Mouse (Mus musculus) intestine, postnatal 0 days (tissue): Measurements from ENCODE around the gene Tchhl1. TPM values are rescaled to one million over a fixed set of nuclear protein-coding genes. Genes with fewer than 3 reads are reported as not detected.
A peak's percentile ranks its signal among the peaks of the same experiment; 100 is the strongest.
"Not testable (repeated sequence)": the region's sequence is repeated elsewhere in the genome, so short reads cannot be mapped to it uniquely, and the experiment has no call there.

Experiments
- ATAC-seq: fragments of 200-750 bp; cut with Nextera tagmentation; 2 replicates; pipeline ENCODE4 v1.8.0; 2017; ENCODE audit warnings: mild to moderate bottlenecking, moderate TSS enrichment, moderate library complexity
- H3K27ac ChIP-seq: fragments of 300-500 bp; sonication (generic); 2 replicates; pipeline ENCODE4 v1.5.1; 2014; ENCODE audit warnings: mild to moderate bottlenecking, low read depth, low read length, moderate library complexity
- H3K27me3 ChIP-seq: fragments of 300-500 bp; sonication (generic); replicated peaks from 2 replicates; pipeline ENCODE4 v1.6.1; 2014; ENCODE audit warnings: low read length, mixed read lengths; ENCODE audit not compliant: control insufficient read depth, insufficient read depth
- H3K36me3 ChIP-seq: fragments of 300-500 bp; sonication (generic); 2 replicates; pipeline ENCODE4 v1.6.1; 2014; ENCODE audit warnings: mild to moderate bottlenecking, moderate library complexity; ENCODE audit not compliant: control insufficient read depth, insufficient read depth
- H3K4me1 ChIP-seq: fragments of 300-500 bp; sonication (generic); replicated peaks from 2 replicates; pipeline ENCODE4 v1.6.1; 2014; ENCODE audit warnings: antibody characterized with exemption, low read length, mixed read lengths; ENCODE audit not compliant: control insufficient read depth, insufficient read depth
- H3K4me2 ChIP-seq: fragments of 300-500 bp; sonication (generic); replicated peaks from 2 replicates; pipeline ENCODE4 v1.6.1; 2014; ENCODE audit warnings: low read depth, mild to moderate bottlenecking, moderate library complexity
- H3K4me3 ChIP-seq: fragments of 300-500 bp; sonication (generic); 2 replicates; pipeline ENCODE4 v1.5.1; 2014; ENCODE audit warnings: low read depth, low read length
- H3K9ac ChIP-seq: fragments of 300-500 bp; sonication (generic); 2 replicates; pipeline ENCODE4 v1.6.1; 2014; ENCODE audit warnings: mild to moderate bottlenecking, low read depth, low read length
- H3K9me3 ChIP-seq: fragments of 300-500 bp; sonication (generic); 2 replicates; pipeline ENCODE4 v1.6.1; 2016; ENCODE audit warnings: mixed run types; ENCODE audit not compliant: control insufficient read depth
- CTCF ChIP-seq: sonication (generic); IDR thresholded peaks from 2 replicates; pipeline ENCODE4 v1.5.1; 2016; ENCODE audit warnings: low read depth, mild to moderate bottlenecking, control low read depth, antibody characterized with exemption, moderate library complexity
- WGBS: fragments of 180-500 bp; shearing (Covaris S2); extraction: QIAGEN DNeasy Blood & Tissue Kit; methylation state at CpG from one replicate; pipeline ENCODE4 v1.1.7; 2014; 5-methylcytosine and 5-hydroxymethylcytosine counted together
- polyA plus RNA-seq: library from polyadenylated mRNA; unstranded; fragments of >200 nt; fragmentation: Nextera tagmentation; extraction: Ambion mirVana; gene quantifications from 2 replicates; pipeline ENCODE4 v1.2.1, GENCODE M21; 2015

Gene Tchhl1
- polyA plus RNA-seq, 1 experiment from 2014 or later: 0.12 TPM

- Histone ChIP-seq H3K4me2 (peak overlapping the region; percentile 92), H3K4me1 (peaks cover 7% of the 10 kb centered on the region), H3K9ac (peak overlapping the region; percentile 45; the same call in 1 of the 2 replicates), H3K9me3 (no peaks in the 10 kb centered on the region), H3K4me3 (peak overlapping the region; percentile 42), H3K27ac (peak overlapping the region; percentile 84), H3K27me3 (peaks cover 22% of the 10 kb centered on the region; the same call in 1 of the 2 replicates), H3K36me3 (no peaks in the 10 kb centered on the region)
- under 1% methylated on average over 54 of the region's 54 CpGs for WGBS
- peak; percentile 54 for TF ChIP-seq CTCF
- ATAC-seq: no peak
These were observed 22.3 kb upstream of the Tchhl1 start for GRCm38 (mm10) chr3:93446128-93446755.

DNA sequence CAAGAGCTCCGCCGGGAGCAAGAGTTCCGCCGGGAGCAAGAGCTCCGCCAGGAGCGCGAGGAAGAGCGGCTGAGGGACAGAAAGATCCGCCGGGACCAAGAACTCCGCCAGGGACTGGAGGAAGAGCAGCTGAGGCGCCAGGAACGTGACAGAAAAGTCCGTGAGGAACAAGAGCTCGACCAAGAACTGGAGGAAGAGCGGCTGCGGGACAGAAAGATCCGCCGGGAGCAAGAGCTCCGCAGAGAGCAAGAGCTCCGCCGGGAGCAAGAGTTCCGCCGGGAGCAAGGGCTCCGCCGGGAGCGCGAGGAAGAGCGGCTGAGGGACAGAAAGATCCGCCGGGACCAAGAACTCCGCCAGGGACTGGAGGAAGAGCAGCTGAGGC lies 21.8 kb upstream of the Tchhl1 start:
- Histone ChIP-seq H3K9ac (peak overlapping the region; percentile 45), H3K27ac (peak overlapping the region; percentile 84), H3K4me2 (peak overlapping the region; percentile 92), H3K4me3 (peak overlapping the region; percentile 42), H3K27me3 (peaks cover 20% of the 10 kb centered on the region; the same call in 1 of the 2 replicates)
- under 1% methylated on average over 32 of the region's 32 CpGs for WGBS
- H3K4me1 ChIP-seq, H3K36me3 ChIP-seq, H3K9me3 ChIP-seq: not testable (repeated sequence)
- peak; percentile 24; the same call in 1 of the 2 replicates for ATAC-seq

- H3K27me3 ChIP-seq: peaks cover 19% of the 10 kb centered on the region; the same call in 1 of the 2 replicates
- H3K36me3 ChIP-seq: no peaks in the 10 kb centered on the region
- H3K9ac ChIP-seq: peak overlapping the region; percentile 45
- H3K27ac ChIP-seq: peak overlapping the region; percentile 84
- H3K4me3 ChIP-seq: peak overlapping the region; percentile 42
- H3K4me2 ChIP-seq: peak overlapping the region; percentile 92
- peak; percentile 74 for ATAC-seq
- WGBS: under 1% methylated on average over 59 of the region's 59 CpGs
- peak; percentile 57 for TF ChIP-seq CTCF
- H3K9me3 ChIP-seq: no peaks in the 10 kb centered on the region
- H3K4me1 ChIP-seq: peaks cover 7% of the 10 kb centered on the region
These were observed 21.3 kb upstream of the Tchhl1 start for GRCm38 (mm10) chr3:93447138-93447841.

DNA sequence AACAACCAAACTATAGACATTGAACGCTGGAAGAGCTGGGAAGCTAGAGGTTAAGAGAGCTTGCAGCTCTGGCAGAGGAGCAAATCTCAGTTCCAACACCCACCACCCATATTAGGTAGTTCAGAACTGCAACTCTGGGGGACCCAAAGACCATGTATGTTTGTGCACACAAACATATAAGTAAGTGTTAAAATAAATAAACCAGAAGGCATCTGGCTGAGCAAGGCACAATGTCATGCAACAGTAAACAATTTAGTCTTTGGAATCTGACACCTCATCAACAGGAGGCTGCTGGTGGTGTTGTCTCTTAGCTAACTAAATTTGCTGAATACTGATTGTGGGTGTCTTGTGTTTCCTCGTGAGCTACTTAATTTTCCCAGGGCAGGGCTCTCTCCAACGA lies 2.0 kb upstream of the Tchhl1 start:
- Histone ChIP-seq H3K4me3 (no peak overlapping the region), H3K36me3 (no peaks in the 10 kb centered on the region), H3K9ac (no peak overlapping the region), H3K4me2 (no peak overlapping the region), H3K27me3 (no peaks in the 10 kb centered on the region), H3K9me3 (no peaks in the 10 kb centered on the region), H3K4me1 (no peaks in the 10 kb centered on the region), H3K27ac (no peak overlapping the region)
- 63% methylated on average over 3 of the region's 3 CpGs for WGBS
- ATAC-seq: no peak
- no peak for TF ChIP-seq CTCF

DNA sequence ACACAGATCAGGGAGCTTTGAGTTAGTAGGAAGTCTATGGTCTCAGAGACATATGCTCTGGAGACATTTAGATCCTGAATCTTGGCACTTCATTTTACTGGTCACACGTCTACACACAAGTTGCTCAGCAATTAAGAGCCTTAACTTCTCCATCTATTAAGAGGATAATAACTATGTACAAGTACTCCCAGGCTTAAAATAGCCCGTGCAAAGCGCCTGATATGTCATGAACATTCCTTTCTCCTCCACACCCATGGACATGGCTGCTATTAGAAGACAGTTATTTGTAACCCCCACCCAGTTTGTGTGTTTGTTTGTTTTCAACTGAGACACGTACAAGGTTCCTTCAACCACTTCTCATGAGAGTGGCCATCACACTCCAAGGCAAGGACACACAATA lies 1.4 kb upstream of the Tchhl1 start:
- H3K9ac ChIP-seq: no peak overlapping the region
- no peak overlapping the region for H3K27ac ChIP-seq
- no peaks in the 10 kb centered on the region for H3K9me3 ChIP-seq
- H3K4me1 ChIP-seq: no peaks in the 10 kb centered on the region
- H3K4me2 ChIP-seq: no peak overlapping the region
- no peak overlapping the region for H3K4me3 ChIP-seq
- TF ChIP-seq CTCF: no peak
- ATAC-seq: no peak
- H3K27me3 ChIP-seq: no peaks in the 10 kb centered on the region
- H3K36me3 ChIP-seq: no peaks in the 10 kb centered on the region
- WGBS: 71% methylated on average over 4 of the region's 4 CpGs

GRCm38 (mm10) chr3:93469629-93470028 lies 1.1 kb downstream of the Tchhl1 start:
- Histone ChIP-seq H3K4me3 (no peak overlapping the region), H3K36me3 (no peaks in the 10 kb centered on the region), H3K9ac (no peak overlapping the region), H3K9me3 (no peaks in the 10 kb centered on the region), H3K4me2 (no peak overlapping the region), H3K27me3 (no peaks in the 10 kb centered on the region), H3K4me1 (no peaks in the 10 kb centered on the region), H3K27ac (peak overlapping the region; percentile 52)
- 39% methylated on average over 3 of the region's 3 CpGs for WGBS
- TF ChIP-seq CTCF: no peak
- ATAC-seq: peak; percentile 98
